Mouse (Mus musculus): Measurements from ENCODE around the gene Sar1b. TPM values are rescaled to one million over a fixed set of nuclear protein-coding genes. Genes with fewer than 3 reads are reported as not detected.
A peak's percentile ranks its signal among the peaks of the same experiment; 100 is the strongest.

Sar1b gene
- total and polyA plus RNA-seq, 3 experiments = 104 to 124 TPM; not detected in 1

GRCm38 (mm10) chr11:51756352-51756771 is 7.1 kb upstream of the Sar1b start (continued):
- peak; percentile 93 for TF ChIP-seq POLR2AphosphoS2 (IDR thresholded peaks at IDR 0.05; ENCODE audit: low read length)
- TF ChIP-seq ZMIZ1 (IDR thresholded peaks at IDR 0.05; ENCODE audit: low read depth, low read length) = peak; percentile 90

DNA sequence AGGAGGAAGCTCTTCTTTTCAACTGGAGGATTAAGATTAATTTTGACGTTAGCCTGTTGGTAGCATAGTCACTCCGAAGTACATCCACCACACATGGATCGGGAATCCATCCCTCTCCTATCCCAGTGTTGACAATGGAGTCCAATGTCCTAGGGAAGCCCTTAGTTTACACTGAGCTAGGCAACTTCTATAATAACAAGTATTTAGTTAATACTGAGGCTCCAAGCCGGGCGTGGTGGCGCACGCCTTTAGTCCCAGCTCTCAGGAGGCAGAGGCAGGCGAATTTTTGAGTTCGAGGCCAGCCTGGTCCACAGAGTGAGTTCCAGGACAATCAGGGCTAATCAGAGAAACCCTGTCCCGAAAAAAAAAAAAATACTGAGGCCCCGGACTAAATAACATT is 6.5 kb upstream of the Sar1b start:
- H3K9me3 ChIP-seq (replicated peaks; ENCODE audit: insufficient read depth, low read length) = no peaks in the 10 kb centered on the region
- peaks cover 0 to 28% of the 10 kb centered on the region in 2 experiments; a peak in 3 of 4 replicates for H3K36me3 ChIP-seq (ENCODE audit: control insufficient read depth in 1 of 2, insufficient read depth in 2 of 2, low read length in 2 of 2)
- peak overlapping the region; percentile 92 for H3K9ac ChIP-seq (ENCODE audit: control insufficient read depth, low read depth, low read length, poor library complexity, severe bottlenecking)
- peaks cover 27% of the 10 kb centered on the region for H3K79me2 ChIP-seq (ENCODE audit: control insufficient read depth, insufficient read depth, low read length, poor library complexity)
- no peaks in the 10 kb centered on the region for H3K27me3 ChIP-seq (ENCODE audit: control insufficient read depth in 1 of 2, insufficient read depth in 2 of 2, low read length in 2 of 2)
- peak overlapping the region; percentile 87 to 91 for H3K4me3 ChIP-seq (ENCODE audit: control insufficient read depth in 1 of 2, insufficient read depth in 1 of 2, low read depth in 2 of 2, low read length in 2 of 2)
- no peak for DNase-seq (ENCODE audit: low read depth, low spot score)
- peak overlapping the region; percentile 75 for H3K27ac ChIP-seq (ENCODE audit: control insufficient read depth, low read depth, low read length)
- peaks cover 16 to 20% of the 10 kb centered on the region in 2 experiments for H3K4me1 ChIP-seq (ENCODE audit: control insufficient read depth in 1 of 2, insufficient read depth in 2 of 2, low read length in 2 of 2)
- TF ChIP-seq MAZ (IDR thresholded peaks at IDR 0.05; ENCODE audit: low read depth, low read length) (no peak), TBP (IDR thresholded peaks at IDR 0.05; ENCODE audit: low read depth, low read length) (peak; percentile 78)

- Histone ChIP-seq H3K9me3 (replicated peaks; ENCODE audit: insufficient read depth, low read length) (no peaks in the 10 kb centered on the region), H3K4me3 (ENCODE audit: control insufficient read depth in 1 of 2, insufficient read depth in 1 of 2, low read depth in 2 of 2, low read length in 2 of 2) (peak overlapping the region in 1 of 2 experiments; percentile 87; a peak in 2 of 4 replicates), H3K9ac (ENCODE audit: control insufficient read depth, low read depth, low read length, poor library complexity, severe bottlenecking) (no peak overlapping the region), H3K27me3 (ENCODE audit: control insufficient read depth in 1 of 2, insufficient read depth in 2 of 2, low read length in 2 of 2) (no peaks in the 10 kb centered on the region), H3K36me3 (ENCODE audit: control insufficient read depth in 1 of 2, insufficient read depth in 2 of 2, low read length in 2 of 2) (peaks cover 0 to 27% of the 10 kb centered on the region in 2 experiments; a peak in 3 of 4 replicates), H3K4me1 (ENCODE audit: control insufficient read depth in 1 of 2, insufficient read depth in 2 of 2, low read length in 2 of 2) (peaks cover 16 to 20% of the 10 kb centered on the region in 2 experiments), H3K27ac (ENCODE audit: control insufficient read depth, low read depth, low read length) (no peak overlapping the region), H3K79me2 (ENCODE audit: control insufficient read depth, insufficient read depth, low read length, poor library complexity) (peaks cover 25% of the 10 kb centered on the region)
- TF ChIP-seq GATA1 (IDR thresholded peaks at IDR 0.05; ENCODE audit: low read depth, low read length) (peak; percentile 67), TAL1 (IDR thresholded peaks at IDR 0.05; ENCODE audit: low read length) (0 out of 2 replicates have a peak, but pooled peaks have one; percentile 17), MYC (IDR thresholded peaks at IDR 0.05; ENCODE audit: low read depth, low read length) (peak; percentile 64; the same call in 1 of the 2 replicates), EP300 (IDR thresholded peaks at IDR 0.05; ENCODE audit: low read depth in 1 of 2, low read length in 2 of 2) (peak; percentile 23 to 54; a peak in 3 of 4 replicates), CTCF (IDR thresholded peaks at IDR 0.05 in 2 of 3, conservative IDR thresholded peaks at IDR 0.05 in 1 of 3; ENCODE audit: control insufficient read depth in 1 of 3, insufficient read depth in 1 of 3, low read depth in 2 of 3, low read length in 3 of 3, poor library complexity in 1 of 3, severe bottlenecking in 1 of 3) (no peak), TCF12 (IDR thresholded peaks at IDR 0.05; ENCODE audit: low read depth, low read length) (peak; percentile 46; the same call in 1 of the 2 replicates), RAD21 (IDR thresholded peaks at IDR 0.05; ENCODE audit: low read depth, low read length) (no peak), NELFE (IDR thresholded peaks at IDR 0.05; ENCODE audit: low read depth, low read length) (no peak), UBTF (IDR thresholded peaks at IDR 0.05; ENCODE audit: borderline replicate concordance, insufficient read depth, low read depth, low read length) (no peak), ELF1 (IDR thresholded peaks at IDR 0.05; ENCODE audit: low read depth, low read length) (no peak)
- peak; percentile 51 for DNase-seq (ENCODE audit: low read depth, low spot score)
Measured at GRCm38 (mm10) chr11:51757625-51758024, 5.9 kb upstream of the Sar1b start.

All from MEL (cell line).